Mouse (Mus musculus) forelimb bud, embryonic 11.5 days (tissue): ENCODE measurements around the gene Umad1.
A peak's percentile ranks its signal among the peaks of the same experiment; 100 is the strongest.

ENCODE experiments used
- DNase-seq: peaks from one replicate; pipeline ENCODE4 v3.0.0-alpha.2; 2012; ENCODE audit warnings: low read depth, low spot score

Umad1 gene

DNA sequence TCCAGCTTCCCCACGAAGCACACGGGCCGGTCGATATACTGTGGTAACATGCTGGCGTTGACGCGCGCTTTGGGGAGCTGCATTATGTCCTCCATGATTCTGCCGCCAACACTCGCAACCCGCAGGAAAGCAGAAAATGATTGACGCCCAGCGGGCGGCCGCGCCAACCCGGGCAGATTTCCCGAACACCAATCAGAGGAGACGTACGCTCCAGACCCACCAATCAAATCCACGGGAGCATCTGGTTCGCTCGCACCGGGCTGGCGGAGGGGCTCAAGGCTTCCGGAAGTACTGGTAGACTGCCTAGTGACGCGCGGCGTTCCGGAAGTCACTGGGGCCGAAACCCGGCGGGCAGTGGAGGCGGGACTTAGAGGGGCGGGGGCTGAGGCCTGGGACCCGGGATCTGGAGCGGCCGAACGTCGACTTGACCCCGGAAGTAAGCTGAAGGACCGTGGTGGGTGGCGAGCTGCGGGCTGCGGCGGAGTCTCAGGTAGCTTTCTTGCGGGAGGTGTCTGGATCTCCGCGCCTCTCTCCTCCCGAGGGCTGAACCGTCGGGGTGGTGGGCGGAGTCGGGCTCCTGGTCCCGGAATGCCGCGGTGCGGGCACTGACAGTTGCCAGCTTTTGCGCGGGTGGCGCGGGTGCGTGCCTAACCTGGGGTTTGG is at the start of gene Umad1, which contains the start of the genes Rpa3 and Gm45062:
Umad1 (plus strand) TSS at position 285 of the 663 bp plus-strand sequence.
Rpa3 (minus strand) TSS at position 170 of the 663 bp plus-strand sequence.
Gm45062 (plus strand) TSS at position 447 of the 663 bp plus-strand sequence.
- DNase-seq, result peak; percentile 98

DNA sequence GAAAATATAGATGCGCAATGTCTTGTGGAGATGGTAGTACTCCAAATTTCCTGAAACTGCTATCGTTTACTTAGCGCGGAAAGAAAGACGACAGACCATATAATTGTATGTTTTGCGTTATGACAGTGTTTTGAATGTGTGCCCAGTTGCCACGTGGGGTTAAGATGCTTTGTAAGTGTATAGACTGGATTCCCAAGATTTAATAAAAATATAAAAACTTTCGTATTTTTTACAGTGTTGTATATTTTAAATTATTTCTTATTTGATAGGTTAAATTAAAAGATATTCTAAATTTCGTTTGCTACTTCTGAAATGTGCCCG is 49.3 kb upstream of the Umad1 start:
- no peak for DNase-seq

DNA sequence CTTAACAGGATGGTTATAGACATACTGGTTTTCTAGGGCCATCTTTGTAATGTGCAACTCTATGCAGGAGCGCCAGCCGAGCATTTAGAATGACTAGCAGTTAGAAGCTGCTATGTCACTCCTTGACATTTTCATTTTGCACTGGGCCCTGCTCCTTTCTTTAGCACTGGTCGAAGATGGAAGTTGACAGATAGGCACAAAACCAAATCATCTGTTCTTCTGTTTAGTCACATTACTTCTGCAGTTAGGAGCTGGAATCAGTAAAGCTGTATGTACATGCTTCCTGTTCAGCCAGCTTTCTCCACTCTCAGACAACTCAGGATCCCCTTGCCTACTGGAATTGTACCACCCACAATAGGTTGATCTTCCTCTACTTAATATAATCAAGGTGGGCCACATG is 48.4 kb upstream of the Umad1 start:
- no peak for DNase-seq

DNA sequence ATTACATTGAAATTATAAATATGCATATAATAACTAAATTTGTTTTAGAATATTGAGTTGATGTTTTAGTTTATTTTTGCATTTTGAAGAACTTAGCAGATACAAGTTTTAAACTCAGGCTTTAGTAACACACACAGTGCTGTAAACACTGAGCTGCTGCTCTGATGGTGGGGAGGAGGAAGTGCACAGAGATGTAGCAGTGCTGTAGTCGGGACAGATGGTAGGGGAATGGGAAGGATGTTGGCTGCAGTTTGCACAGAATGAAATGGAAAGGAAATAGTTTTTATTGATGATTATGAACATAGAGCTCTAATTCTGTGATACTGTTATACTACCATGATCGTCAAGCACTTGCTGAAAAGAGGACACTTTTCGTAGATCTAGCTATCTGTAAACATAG is 32.1 kb upstream of the Umad1 start:
- no peak for DNase-seq

DNA sequence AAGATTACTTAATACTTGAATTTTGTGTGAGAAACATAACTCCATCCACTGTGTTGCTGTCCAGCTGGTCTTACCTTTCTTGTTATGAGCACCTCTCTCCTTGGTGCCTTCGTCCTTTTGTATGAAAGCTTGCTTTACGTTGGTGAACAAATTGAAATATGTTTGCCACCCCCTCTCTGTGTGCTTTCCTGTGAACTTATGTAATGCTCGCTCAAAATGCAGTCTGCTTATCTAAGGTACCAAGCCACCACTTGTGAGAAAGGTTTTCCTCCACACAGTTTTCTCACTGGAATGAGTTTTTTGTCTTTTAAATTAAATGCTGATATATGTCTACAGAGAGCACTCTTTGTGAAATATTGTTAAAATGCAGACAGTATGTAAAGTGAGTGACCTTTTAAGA is 30.5 kb upstream of the Umad1 start:
- no peak for DNase-seq

DNA sequence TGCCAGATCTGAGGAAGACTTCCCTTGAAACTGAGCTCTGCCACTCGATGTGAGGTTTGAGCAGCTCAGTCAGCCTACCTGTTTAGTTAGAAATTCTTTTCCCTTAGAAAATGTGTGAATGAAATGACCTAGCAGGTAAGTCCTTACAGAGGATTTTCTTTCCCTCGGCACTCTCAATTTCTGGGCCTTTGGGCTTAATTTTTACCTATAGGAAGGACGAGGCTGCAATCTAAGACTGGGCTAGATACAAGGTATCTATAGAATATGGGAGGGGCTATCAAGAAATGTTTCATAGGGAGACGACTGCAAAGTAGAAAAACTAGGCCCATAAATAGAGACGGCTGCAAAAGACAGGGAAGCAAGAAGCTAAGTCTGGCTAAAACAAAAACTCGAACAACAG is 772 bp upstream of the Umad1 start:
- DNase-seq, result no peak

DNA sequence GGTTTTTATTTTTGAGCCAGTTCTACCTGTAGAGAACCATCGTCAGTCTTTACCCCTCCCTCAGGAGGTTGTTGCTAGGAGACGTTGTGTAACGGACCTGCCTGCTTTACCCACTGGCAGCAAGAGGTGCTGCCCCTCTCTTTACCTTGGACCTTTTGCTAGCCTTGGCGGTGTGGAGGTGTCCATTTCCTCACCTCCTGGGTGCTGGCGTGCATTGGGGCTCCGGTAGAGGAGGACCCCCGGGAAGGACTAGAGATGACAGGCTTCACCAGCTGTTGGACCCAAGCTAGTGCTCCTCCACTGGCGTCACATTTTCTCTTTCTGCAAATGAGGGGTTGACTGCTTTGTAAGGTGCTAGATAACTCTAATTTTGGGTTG is 568 bp downstream of the Umad1 start:
- DNase-seq, result no peak

DNA sequence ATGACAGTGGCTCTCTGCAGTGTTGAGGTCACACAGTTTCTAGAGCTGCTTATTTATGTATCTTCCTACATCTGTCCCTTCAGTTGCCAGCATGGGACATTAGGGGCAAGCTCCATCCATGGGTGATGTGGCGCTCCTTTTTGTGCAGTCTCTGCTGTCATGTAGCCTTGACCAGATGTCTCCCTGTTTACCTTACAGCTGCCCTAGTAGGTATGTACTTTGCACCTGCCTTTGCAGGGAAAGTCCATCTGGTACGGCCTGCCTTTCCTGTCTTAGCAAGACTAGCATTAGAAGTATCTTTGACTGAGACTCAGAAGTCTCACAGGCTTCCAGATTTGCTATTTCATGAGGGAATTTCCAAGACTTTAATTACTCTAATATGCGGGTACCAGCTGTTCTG is 12.0 kb downstream of the Umad1 start:
- no peak for DNase-seq

DNA sequence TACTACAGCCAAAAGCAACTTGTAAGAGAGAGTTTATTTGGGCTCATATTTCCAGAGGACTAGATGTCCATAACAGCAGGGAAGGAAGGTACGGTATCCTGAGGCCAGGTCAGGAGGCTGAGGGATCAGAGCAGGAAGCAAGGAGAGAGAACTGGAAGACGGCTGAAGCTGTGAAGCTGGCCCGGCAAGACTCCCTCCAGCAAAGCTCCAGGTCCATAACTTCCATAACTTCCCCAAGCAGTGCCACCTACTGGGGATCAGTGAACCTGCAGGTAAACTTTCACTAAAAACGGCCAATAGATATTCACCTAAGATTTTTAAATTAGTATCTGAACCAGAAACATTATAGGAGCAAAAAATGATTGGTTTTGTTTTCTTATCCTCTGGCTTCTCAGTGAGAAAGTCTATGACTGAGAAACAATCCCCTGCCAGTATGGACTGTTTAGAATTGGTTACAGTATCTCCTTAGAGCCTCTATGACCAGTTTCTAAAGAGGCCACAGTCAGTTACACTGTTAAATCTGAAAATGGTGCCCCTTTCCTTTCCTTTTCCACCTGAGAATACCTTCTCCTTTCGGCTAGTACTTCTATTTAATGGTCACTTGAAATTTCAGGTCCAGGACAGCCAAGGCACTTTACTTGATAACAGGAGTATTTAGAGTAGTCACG is 15.4 kb downstream of the Umad1 start:
- DNase-seq, result peak; percentile 46

DNA sequence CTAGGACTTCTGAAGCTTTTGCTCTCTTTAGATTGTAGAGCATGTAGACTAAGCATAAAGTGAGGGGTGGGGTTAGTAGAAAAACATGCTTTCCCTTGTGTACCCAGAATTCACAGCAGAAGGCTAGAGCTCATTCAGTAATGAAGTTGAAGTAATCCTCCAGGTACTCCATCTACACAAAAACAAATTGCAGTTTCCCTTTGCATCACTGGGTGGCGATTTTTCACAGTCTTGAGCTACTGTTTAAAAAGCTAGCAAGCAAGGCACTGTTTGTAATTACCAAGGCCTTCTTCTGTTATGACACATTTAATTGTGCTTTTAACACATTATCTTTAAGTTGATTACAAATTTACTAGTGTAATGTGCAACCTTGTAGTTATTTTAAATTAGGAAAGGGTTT is 16.0 kb downstream of the Umad1 start:
- DNase-seq, result peak; percentile 35

DNA sequence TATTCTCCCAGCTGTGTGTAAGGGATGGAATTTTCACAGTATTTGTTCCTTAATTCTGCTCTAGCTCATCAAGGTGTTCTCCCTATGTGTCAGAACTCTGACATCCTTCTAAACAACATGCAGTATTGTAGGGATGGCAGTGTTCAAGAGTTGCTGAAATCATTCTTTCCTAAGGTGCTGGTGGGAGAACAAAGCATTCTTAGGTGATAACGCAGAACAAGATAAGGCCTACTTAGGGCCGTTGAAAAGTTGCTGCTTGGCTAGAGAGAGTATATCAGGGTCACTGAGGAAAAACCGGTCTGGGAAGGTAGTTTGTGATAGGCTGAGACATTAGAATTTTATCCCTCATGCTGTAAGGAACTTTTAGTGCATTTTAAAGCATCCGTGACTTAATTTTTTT is 17.3 kb downstream of the Umad1 start:
- DNase-seq, result no peak

DNA sequence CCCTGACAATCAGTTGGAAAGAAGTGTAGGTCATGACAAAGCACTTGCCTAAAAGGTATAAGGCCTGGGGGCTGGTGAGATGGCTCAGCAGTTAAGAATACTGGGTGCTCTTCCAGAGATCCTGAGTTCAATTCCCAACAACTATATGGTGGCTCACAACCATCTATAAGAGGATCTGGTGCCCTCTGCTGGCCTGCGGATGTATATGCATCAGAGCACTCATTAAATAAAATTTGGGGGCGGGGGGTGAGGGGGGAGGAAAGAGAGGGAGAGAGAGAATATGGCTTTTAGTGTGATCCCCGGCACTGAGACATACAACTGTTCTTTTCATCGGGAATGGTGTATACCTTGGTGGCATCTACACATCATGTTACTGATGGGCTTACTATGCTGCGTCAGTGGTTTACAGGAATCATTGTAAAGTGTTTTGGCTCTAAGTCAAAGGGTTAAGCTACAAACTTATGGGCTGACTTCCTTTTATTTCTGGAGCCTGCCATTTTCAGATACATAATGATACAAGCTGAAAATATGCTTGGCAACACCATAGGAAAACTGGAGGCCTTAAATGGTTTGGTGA is 19.4 kb downstream of the Umad1 start:
- DNase-seq, result no peak

DNA sequence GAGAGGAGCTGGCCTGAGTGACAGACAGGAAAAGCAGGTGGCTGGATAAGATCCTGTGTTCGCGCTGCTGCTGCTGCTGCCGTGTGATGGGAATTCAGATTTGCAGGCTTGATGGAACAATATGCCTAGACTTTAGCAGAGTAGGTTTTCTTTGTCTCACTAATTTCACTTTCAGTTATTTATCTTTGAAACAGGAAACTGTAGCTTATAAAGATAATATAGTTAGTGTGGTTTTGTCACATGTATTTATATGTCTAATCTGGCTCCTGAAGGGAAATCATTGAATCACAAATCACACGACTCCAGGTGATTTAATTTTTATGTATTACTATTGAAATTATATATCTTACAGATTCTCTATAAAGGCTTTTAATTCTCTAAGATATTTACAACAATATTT is 24.2 kb downstream of the Umad1 start:
- DNase-seq, result no peak

DNA sequence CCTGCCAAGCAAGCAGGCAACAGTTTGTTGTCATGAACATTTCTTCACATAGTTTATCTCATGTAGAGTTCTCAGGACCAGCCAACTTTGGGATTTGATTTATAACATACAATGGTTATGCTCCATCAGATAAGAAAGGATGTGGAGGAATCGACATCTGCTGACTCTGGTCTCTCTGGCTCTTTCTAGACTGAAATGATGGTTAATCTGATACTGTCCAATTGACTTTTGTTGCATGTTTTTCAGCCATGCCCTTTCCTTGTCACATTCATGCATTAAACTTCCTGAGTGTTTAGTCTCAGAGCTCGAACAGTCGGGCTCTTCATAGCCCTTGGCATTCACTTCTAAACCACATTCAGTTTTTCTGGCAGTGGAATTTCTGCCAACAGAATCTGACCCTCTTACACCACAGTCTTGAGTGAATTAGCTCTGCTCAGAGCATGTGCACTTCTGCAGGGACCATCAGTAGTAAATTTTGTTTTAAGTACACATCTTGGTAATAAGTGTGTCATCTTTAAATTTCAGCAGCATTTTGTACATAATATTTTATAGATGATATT is 26.4 kb downstream of the Umad1 start:
- DNase-seq, result no peak

DNA sequence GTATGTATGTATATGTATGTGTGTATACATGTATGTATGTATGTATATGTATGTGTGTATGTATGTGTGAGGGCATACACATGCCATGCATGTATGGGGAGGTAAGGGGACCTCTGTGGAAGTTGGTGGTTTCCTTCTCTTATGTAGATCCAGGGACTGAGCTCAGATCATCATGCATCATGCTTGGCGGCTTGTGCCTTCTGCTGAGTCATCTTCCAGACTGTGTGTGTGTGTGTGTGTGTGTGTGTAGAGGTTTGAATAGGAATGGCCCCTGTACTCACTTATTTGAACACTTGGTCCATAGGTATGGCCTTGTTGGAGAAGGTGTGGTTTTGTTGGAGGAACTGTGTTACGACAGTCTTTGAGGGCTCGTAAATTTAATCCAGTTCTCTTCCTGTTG is 27.1 kb downstream of the Umad1 start:
- no peak for DNase-seq

DNA sequence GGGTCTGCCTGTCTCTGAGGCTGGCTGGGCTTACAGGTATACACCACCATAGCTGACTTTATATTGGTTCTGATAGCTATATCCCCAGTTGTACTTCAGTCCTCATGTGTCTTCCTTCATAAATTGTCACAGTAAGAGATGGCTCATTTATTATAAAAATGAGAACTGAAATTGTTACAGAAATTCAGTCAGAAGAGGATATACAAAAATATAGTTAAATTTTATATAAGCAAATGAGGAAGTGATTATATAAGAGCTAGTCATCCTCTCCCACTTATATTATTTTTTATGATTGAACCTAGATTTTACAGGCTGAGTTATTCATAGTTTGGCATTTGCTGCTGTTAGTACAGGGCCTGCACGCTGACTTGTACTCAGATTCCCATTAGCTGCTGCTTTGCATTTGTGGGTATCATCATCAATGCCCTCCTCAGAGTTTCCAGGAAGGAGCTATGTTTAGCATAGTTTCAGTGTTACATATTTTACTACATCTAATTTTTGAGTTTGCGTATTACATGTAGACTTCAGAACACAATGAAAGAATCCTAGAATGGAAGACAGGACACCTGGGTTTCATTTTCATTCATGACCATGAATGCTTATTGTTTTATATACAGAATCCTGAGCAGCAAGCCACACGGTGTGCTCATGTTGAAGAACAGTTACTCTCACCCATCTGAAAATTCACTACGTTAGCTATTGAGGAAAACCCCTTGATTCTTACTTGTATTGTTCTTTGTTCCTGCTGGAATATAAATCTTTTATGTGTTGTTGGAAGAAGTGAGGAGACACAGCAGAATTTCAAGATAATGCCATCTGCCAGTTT is 29.9 kb downstream of the Umad1 start:
- no peak for DNase-seq

DNA sequence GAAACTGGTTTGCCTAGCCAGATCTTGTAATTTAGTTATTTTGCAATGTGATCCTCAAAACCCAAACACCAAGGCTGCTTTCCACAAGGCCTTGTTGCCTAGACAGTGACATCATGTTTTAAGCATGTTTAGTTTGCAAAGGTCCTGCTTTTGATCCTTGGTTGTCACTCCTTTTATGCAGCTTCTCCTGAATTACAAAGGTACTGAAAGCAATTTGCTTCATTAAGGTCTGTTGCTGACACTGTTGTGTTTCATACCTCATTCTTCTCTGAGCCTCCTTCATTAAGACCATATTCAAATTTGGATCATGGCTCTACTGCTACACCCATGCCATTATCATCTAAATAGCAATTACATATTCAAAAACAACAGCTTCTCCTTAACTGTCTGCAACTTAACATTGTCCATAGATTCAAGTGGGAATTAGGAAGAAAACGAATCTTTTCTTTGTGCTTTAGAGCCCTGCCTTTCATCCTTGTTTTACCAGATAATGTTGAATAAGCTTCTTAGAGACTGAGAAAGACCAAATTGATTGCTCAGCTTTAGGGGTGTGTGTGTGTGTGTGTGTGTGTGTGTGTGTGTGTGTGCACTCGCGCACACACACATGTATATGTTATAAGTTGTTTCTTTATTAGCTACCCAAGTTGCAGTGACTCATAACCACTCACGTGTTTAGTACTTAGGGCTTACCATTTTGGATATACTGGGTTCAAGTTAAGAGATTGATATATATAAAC is 35.1 kb downstream of the Umad1 start:
- DNase-seq, result no peak

DNA sequence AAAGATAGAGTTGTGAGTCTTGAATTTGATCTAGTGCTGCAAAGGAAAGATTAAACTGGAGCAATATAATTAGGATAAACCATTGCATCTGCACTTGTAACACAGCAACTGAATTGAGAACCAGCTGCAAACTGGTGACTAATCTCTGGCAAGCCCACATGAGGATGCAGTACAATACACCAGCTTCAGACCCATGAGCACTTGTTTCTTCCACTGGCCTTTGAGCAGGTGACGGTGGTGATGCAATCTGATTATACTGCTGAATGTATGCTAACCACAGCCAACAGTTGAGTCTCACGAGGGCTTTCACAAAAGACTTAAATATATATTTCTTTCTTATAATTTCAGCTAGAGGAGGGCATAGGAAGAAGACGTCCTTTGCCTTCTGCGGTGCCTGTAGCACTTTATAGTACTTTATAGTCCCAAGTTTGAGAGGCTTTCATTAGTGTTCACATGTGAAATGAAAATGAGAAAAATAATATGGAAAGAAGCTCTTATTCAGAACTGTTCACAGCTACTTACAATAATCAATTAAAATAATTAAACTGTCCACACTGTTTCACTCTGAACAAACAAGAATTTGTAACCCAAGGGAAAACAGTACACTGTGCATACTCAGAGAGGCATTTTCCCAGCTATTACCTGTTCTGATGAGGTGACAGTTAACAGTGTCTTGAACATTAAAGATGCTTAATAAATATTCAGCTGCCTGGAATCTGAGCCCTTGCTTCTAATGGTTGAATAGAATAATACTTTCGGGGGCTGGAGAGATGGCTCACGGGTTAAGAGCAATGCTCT is 40.2 kb downstream of the Umad1 start:
- DNase-seq, result no peak

DNA sequence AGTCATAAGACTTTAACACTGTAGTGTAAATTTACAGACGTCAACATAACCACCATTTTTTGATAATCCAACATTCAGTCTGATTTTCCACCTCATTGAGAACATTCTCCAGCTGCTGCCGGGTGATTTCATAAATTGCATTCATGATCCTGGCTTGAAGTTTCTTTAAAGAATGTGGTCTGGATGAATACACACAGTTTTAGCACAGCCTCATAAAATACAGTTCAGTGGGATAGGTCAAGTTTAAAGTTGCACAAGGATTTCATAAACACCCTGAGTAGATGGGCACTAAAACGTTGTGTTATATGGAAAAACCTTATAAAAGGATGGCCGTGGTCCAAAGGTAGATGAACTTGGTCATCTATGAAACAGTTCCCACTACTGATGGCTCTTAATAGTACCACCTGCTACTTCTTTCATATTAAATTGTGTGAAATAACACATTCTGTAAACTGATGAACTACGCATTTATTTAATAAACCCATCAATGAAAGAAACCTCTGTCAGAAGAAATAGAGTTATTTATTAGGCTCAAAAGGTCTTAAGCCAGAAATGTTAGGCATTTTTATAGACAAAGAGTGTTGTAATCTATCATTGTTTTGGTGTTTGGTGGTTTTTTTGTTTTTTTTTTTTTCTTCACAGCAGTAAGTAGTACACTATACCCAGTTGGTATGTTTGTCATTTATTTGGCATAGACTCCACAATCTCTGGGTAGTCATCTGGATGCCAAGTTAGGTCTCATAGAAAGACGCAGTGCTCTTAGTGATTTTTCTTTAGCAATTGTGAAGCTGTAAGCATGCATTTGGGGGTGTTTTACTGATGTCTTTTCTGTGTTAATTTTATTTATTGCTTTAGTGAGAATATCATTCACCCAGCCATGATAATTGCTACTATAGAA is 49.0 kb downstream of the Umad1 start:
- DNase-seq, result no peak

DNA sequence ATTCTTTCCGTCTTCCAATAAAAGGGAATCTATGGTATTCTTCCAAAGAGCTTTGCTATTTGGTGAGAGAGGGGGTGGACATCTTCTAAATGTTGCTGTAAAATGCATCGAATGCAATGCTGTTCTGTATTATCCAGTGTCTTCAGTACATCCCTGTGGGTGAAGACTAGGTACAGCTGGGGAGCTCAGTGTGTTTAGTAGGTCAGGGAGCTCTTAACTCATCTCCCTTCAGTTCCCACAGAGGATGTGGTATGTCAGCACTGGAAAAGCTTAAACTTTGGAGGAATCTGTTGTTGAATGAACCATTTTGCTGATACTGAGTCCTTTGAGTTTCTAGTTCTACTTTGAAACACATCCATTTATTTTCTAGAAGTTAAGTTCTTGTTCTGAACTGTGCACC is 53.5 kb downstream of the Umad1 start:
- no peak for DNase-seq
